Mouse (Mus musculus): ENCODE data around the gene Cdkal1. TPM values are rescaled to one million over a fixed set of nuclear protein-coding genes. Genes with fewer than 3 reads are reported as not detected.

Cdkal1 gene
- polyA plus RNA-seq, 1 experiment, result 11.5 TPM

DNA sequence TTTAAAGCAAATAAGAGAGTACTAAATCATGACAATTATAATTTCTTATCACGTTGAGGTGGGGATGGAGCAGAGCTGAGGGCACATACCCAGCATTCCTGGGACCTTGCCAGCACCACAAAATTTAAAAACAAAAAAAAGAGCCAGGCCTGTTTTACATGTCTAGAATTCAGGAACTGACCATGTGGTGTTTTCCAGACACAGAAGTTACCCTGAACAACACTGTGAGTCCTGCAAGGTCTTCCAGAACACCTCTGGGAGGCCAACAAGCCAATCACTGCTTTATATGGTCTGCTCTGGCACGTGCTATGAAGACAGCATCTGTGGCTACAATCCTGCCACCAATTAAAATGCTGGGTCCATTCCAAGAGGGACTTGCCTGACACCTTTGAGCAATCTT, 305.7 kb downstream of the Cdkal1 start:
- Histone ChIP-seq H3K4me1 (ENCODE audit: control insufficient read depth, insufficient read depth, low read length) (no peaks in the 10 kb centered on the region), H3K27ac (ENCODE audit: control insufficient read depth, insufficient read depth, low read depth, low read length, poor library complexity) (no peak overlapping the region)
- 61% methylated on average over 2 of the region's 2 CpGs for WGBS

DNA sequence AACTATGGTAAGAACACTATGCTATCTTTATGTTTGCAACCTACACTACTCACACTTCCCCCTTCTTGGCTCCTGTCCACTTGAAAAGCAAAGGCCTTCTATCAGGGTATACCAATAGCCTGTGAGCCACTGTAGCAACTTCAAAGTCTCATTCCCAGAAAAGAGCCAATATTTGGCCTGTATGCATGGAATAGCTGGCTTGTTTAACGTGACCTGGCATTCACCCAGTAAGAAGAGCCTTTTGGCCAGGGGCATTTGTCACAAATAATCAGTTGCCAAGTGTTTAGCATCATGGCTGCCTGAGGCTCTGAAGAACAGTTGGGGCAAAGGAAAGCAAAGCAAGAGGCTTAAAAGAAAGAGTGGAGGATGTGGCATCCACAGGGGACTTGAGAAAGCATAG, 317.6 kb downstream of the Cdkal1 start:
- 88% methylated on average over 1 of the region's 1 CpGs for WGBS
- no peak for TF ChIP-seq POLR2A (IDR thresholded peaks at IDR 0.05; ENCODE audit: borderline replicate concordance, control insufficient read depth, low read depth, low read length)
- no peak for TF ChIP-seq CTCF (IDR thresholded peaks at IDR 0.05; ENCODE audit: control insufficient read depth, insufficient read depth, low read length)
- H3K4me3 ChIP-seq (replicated peaks; ENCODE audit: control insufficient read depth, low read depth, low read length), result no peak overlapping the region
- no peaks in the 10 kb centered on the region for H3K4me1 ChIP-seq (ENCODE audit: control insufficient read depth, insufficient read depth, low read length)
- H3K27ac ChIP-seq (ENCODE audit: control insufficient read depth, insufficient read depth, low read depth, low read length, poor library complexity), result no peak overlapping the region

More for the DNA sequence above, 305.7 kb downstream of the Cdkal1 start:
- no peak overlapping the region for H3K4me3 ChIP-seq (replicated peaks; ENCODE audit: control insufficient read depth, low read depth, low read length)
- no peak for TF ChIP-seq CTCF (IDR thresholded peaks at IDR 0.05; ENCODE audit: control insufficient read depth, insufficient read depth, low read length)
- no peak for TF ChIP-seq POLR2A (IDR thresholded peaks at IDR 0.05; ENCODE audit: borderline replicate concordance, control insufficient read depth, low read depth, low read length)

DNA sequence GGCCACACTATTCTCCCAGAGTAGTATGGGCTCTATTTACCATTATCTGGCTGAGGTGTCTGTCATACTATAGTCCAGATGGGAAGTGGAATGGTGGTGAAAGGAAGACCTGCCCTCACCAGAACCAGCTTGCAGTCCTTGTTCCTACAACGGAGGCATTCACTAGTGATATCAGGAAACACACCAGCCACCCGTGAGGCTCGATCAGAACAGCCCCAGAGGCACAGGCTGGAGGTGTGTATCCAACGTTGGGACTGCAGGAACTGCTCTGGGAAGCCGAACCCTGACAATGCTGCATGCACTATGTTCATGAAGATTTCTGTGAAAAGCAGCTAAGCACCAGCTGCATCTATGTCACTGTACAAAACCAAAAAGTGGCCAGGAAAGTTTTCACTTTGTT, 321.9 kb downstream of the Cdkal1 start:
- no peaks in the 10 kb centered on the region for H3K4me1 ChIP-seq (ENCODE audit: control insufficient read depth, insufficient read depth, low read length)
- WGBS, result 73% methylated on average over 5 of the region's 5 CpGs
- no peak for TF ChIP-seq CTCF (IDR thresholded peaks at IDR 0.05; ENCODE audit: control insufficient read depth, insufficient read depth, low read length)
- TF ChIP-seq POLR2A (IDR thresholded peaks at IDR 0.05; ENCODE audit: borderline replicate concordance, control insufficient read depth, low read depth, low read length), result no peak

DNA sequence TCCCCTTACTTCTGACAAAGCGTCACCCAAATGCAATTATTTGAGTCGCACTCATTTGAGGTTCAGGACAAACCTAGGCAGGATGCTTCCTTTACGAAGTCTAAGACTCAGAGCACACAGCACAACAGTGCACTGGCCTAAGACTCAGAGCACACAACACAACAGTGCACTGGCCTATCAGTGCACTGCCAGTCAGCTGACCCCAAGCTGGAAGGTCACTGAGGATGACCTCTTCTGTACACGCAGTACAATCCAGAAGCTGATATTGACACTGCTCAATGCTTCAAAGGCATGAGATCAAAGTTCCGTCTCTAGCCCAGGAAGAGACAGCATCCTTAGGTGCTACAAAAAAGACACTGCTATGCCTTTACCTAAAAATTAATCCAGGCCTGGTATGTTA, 327.1 kb downstream of the Cdkal1 start:
- no peak for TF ChIP-seq CTCF (IDR thresholded peaks at IDR 0.05; ENCODE audit: control insufficient read depth, insufficient read depth, low read length)
- no peak for TF ChIP-seq POLR2A (IDR thresholded peaks at IDR 0.05; ENCODE audit: borderline replicate concordance, control insufficient read depth, low read depth, low read length)
- WGBS, result 87% methylated on average over 5 of the region's 5 CpGs
- H3K4me3 ChIP-seq (replicated peaks; ENCODE audit: control insufficient read depth, low read depth, low read length), result no peak overlapping the region
- no peaks in the 10 kb centered on the region for H3K4me1 ChIP-seq (ENCODE audit: control insufficient read depth, insufficient read depth, low read length)
- no peak overlapping the region for H3K27ac ChIP-seq (ENCODE audit: control insufficient read depth, insufficient read depth, low read depth, low read length, poor library complexity)

More for the DNA sequence above, 321.9 kb downstream of the Cdkal1 start:
- Histone ChIP-seq H3K27ac (ENCODE audit: control insufficient read depth, insufficient read depth, low read depth, low read length, poor library complexity) (no peak overlapping the region), H3K4me3 (replicated peaks; ENCODE audit: control insufficient read depth, low read depth, low read length) (no peak overlapping the region)

DNA sequence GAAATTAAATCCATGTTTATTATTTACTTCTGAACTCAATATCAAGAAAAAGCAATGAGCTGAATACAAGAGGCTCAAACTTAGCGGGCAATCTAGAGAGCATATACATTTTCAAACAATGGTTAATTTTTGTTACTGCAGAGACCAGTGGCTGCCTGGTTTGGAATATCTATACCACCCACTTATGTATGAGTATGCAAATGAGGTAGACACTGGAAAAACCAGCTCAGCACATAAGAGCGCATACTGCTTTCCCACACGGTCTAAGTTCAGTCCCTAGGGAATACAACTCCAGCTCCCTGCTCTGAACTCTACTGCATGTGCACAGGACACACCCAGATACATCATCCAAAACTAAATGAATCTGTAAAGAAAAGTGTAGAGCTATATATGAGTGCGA, 334.2 kb downstream of the Cdkal1 start:
- Histone ChIP-seq H3K4me3 (replicated peaks; ENCODE audit: control insufficient read depth, low read depth, low read length) (no peak overlapping the region), H3K27ac (ENCODE audit: control insufficient read depth, insufficient read depth, low read depth, low read length, poor library complexity) (no peak overlapping the region), H3K4me1 (ENCODE audit: control insufficient read depth, insufficient read depth, low read length) (no peaks in the 10 kb centered on the region)
- 89% methylated on average over 4 of the region's 4 CpGs for WGBS
- TF ChIP-seq POLR2A (IDR thresholded peaks at IDR 0.05; ENCODE audit: borderline replicate concordance, control insufficient read depth, low read depth, low read length) (no peak), CTCF (IDR thresholded peaks at IDR 0.05; ENCODE audit: control insufficient read depth, insufficient read depth, low read length) (no peak)

DNA sequence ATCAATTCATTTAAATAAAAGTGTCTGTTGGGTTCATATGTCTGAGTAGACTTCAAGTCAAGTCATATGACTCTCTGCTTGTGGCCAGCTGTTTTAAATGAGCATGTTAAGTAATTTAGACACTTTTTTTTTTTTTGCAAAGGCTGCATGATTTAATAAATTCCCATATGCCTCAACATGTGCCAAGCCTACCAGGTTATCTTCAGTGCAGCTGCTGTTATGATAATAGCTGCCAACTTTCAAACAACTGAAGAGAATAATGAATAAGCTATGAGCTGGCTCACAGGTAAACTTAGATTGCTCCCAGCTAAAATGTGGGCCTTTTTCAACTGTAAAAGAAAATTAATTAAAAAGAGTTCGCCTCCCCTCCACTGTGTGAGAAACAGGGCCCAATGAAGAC, 341.4 kb downstream of the Cdkal1 start:
- TF ChIP-seq CTCF (IDR thresholded peaks at IDR 0.05; ENCODE audit: control insufficient read depth, insufficient read depth, low read length) (no peak), POLR2A (IDR thresholded peaks at IDR 0.05; ENCODE audit: borderline replicate concordance, control insufficient read depth, low read depth, low read length) (no peak)
- H3K4me1 ChIP-seq (ENCODE audit: control insufficient read depth, insufficient read depth, low read length), result no peaks in the 10 kb centered on the region
- H3K27ac ChIP-seq (ENCODE audit: control insufficient read depth, insufficient read depth, low read depth, low read length, poor library complexity), result no peak overlapping the region
- H3K4me3 ChIP-seq (replicated peaks; ENCODE audit: control insufficient read depth, low read depth, low read length), result no peak overlapping the region
- 78% methylated on average over 1 of the region's 1 CpGs for WGBS

DNA sequence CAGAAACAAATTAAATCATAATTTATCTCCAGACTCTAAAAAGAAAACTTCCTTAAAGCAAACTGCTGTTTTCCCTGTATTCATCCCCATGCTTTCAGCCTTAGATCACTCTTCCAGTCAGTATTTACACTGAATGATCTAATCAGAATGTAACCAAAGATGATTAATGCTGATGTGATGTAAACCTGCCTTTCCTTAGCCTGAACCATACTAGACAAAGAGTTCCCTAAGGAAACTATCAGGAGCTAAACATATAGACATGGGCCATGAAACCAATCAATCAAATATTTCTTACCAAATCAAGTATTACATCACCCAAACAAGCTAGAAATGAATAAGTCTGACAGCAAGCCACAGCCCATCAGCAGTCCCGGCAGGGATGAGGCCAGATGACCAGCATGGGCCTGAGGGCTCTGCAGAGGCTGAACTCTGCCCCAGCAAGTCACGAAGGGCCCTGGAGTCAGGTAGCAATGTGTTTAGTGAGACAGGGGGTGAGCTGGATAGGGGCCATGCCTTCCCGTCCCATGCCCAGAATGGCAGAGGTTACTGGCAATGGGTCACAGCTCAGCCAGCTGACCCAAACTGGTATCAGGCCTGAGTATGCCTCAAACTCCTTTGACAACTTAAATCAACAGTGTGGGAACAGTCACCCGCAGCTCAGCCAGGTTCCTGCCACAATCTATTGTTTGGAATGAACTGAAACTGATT, 350.5 kb downstream of the Cdkal1 start:
- H3K27ac ChIP-seq (ENCODE audit: control insufficient read depth, insufficient read depth, low read depth, low read length, poor library complexity), result no peak overlapping the region
- H3K4me3 ChIP-seq (replicated peaks; ENCODE audit: control insufficient read depth, low read depth, low read length), result no peak overlapping the region
- TF ChIP-seq CTCF (IDR thresholded peaks at IDR 0.05; ENCODE audit: control insufficient read depth, insufficient read depth, low read length), result no peak
- no peak for TF ChIP-seq POLR2A (IDR thresholded peaks at IDR 0.05; ENCODE audit: borderline replicate concordance, control insufficient read depth, low read depth, low read length)
- 76% methylated on average over 4 of the region's 4 CpGs for WGBS
- no peaks in the 10 kb centered on the region for H3K4me1 ChIP-seq (ENCODE audit: control insufficient read depth, insufficient read depth, low read length)

DNA sequence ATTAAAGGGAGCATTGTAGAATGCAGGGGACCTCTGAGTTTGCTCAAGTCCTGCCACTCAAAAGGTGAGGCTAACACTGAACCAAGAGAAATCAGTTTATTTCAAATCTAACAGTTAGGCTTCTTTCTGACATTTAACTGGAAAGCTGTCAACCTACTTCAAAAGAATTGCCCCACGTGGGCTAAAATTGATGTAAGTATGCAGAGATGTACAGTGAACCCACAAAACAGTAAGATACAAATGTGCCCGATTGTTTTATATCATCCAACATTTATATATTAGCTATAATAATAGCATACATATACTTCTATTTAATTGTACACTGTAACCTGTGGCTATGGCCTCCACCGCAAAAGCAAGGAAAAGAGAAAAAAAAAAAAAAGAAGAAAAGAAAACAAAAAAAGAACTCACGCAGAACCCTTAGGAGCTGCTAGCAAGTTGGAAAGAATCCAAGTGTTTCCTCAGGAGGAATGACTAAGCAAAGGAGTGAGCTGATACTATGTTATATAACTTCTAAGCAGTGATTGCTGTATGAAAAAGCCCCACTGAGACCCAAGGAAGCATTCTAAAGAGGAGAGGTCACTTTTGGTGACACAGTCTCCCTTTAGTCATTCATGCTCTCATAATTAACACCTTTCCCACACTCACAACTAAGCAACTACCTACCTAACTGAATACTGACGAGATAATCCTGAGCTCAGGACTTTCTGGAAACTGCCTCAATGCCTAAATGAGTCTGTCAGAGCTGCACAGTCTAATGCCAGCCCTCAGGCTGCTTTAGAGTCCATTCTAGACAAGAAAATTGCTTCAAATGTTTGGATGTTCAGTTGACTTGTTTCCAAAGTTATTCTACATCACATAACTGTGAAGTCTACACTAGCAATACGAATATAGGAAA, 352.1 kb downstream of the Cdkal1 start:
- TF ChIP-seq POLR2A (IDR thresholded peaks at IDR 0.05; ENCODE audit: borderline replicate concordance, control insufficient read depth, low read depth, low read length) (no peak), CTCF (IDR thresholded peaks at IDR 0.05; ENCODE audit: control insufficient read depth, insufficient read depth, low read length) (no peak)
- WGBS, result 45% methylated on average over 6 of the region's 6 CpGs
- no peaks in the 10 kb centered on the region for H3K4me1 ChIP-seq (ENCODE audit: control insufficient read depth, insufficient read depth, low read length)
- H3K27ac ChIP-seq (ENCODE audit: control insufficient read depth, insufficient read depth, low read depth, low read length, poor library complexity), result no peak overlapping the region
- H3K4me3 ChIP-seq (replicated peaks; ENCODE audit: control insufficient read depth, low read depth, low read length), result no peak overlapping the region
